Mouse (Mus musculus): ENCODE measurements around the gene Memo1. TPM values are rescaled to one million over a fixed set of nuclear protein-coding genes. Genes with fewer than 3 reads are reported as not detected.
"Not testable (repeated sequence)": the region's sequence is repeated elsewhere in the genome, so short reads cannot be mapped to it uniquely, and the experiment has no call there.

Gene Memo1
- total RNA-seq (2021): 10 to 100 TPM; 43.3 to 46.9 TPM
- long read RNA-seq, experiment 1, transcript Memo1-210 (9 exons, 3,163 nt): major isoform, 7 of 17 reads
- long read RNA-seq, experiment 1, partial matches to known transcripts: 0 of 17 reads
- long read RNA-seq, experiment 1, other reads (novel, unspliced or antisense): 8 of 17 reads
- long read RNA-seq, experiment 2, partial matches to known transcripts: 0 of 5 reads
- long read RNA-seq, experiment 2, other reads (novel, unspliced or antisense): 3 of 5 reads

- Histone ChIP-seq H3K4me3 (peak within 1 kb of the TSS; percentile 88), H3K27ac (peak within 1 kb of the TSS; percentile 98)
- intact Hi-C loops (cut with DNase I): loop anchor here (1.0 to 5.0 kb wide), 3 partner anchors 21 to 273 kb away; partner anchors contain the start of gene Spast
- TF ChIP-seq CTCF (IDR thresholded peaks at IDR 0.05): no peak
- peak; percentile 83 to 88 for DNase-seq (ENCODE audit: extremely low spot score in 1 of 2, low spot score in 2 of 2)
Observed at GRCm38 (mm10) chr17:74295026-74295970, at the start of gene Memo1. TSS of gene Memo1 (minus strand) at chr17:74295521.

GRCm38 (mm10) chr17:74341151-74341550 is 45.8 kb upstream of the Memo1 start:
- Histone ChIP-seq H3K27ac (no peak overlapping the region), H3K4me3 (no peak overlapping the region)
- intact Hi-C loops (cut with DNase I): no loop called here

GRCm38 (mm10) chr17:74338937-74339804 is 43.9 kb upstream of the Memo1 start, which contains the start of gene Spast:
TSS of gene Spast (plus strand) at chr17:74338987.
- intact Hi-C loops (cut with DNase I): loop anchor here (1.0 to 5.0 kb wide), 5 partner anchors 23 to 1213 kb away; partner anchors contain the start of genes Birc6, Fam98a, Memo1 and Slc30a6
- H3K27ac ChIP-seq: peak within 1 kb of the TSS; percentile 77
- peak; percentile 62 to 67 for DNase-seq (ENCODE audit: extremely low spot score in 1 of 2, low spot score in 2 of 2)
- peak within 1 kb of the TSS; percentile 68 for H3K4me3 ChIP-seq
- TF ChIP-seq CTCF (IDR thresholded peaks at IDR 0.05): no peak

More at GRCm38 (mm10) chr17:74341151-74341550, 45.8 kb upstream of the Memo1 start:
- DNase-seq (ENCODE audit: extremely low spot score in 1 of 2, low spot score in 2 of 2): no peak
- no peak for TF ChIP-seq CTCF (IDR thresholded peaks at IDR 0.05)

GRCm38 (mm10) chr17:74338225-74338931 is 43.1 kb upstream of the Memo1 start:
- Histone ChIP-seq H3K27ac (peak overlapping the region; percentile 77), H3K4me3 (peak overlapping the region; percentile 68)
- DNase-seq (ENCODE audit: extremely low spot score in 1 of 2, low spot score in 2 of 2): peak; percentile 95
- no peak for TF ChIP-seq CTCF (IDR thresholded peaks at IDR 0.05)
- intact Hi-C loops (cut with DNase I): loop anchor here (1.0 to 5.0 kb wide), 5 partner anchors 22 to 1214 kb away; partner anchors contain the start of genes Birc6, Fam98a, Memo1 and Slc30a6

GRCm38 (mm10) chr17:74331049-74331676 is 35.8 kb upstream of the Memo1 start:
- Histone ChIP-seq H3K27ac (no peak overlapping the region), H3K4me3 (no peak overlapping the region)
- intact Hi-C loops (cut with DNase I): no loop called here
- no peak for DNase-seq (ENCODE audit: extremely low spot score in 1 of 2, low spot score in 2 of 2)
- TF ChIP-seq CTCF (IDR thresholded peaks at IDR 0.05): no peak

GRCm38 (mm10) chr17:74328146-74328545 is 32.8 kb upstream of the Memo1 start:
- intact Hi-C loops (cut with DNase I); H3K4me3 ChIP-seq; H3K27ac ChIP-seq; DNase-seq (ENCODE audit: extremely low spot score in 1 of 2, low spot score in 2 of 2): not testable (repeated sequence)
- peak; percentile 54 for TF ChIP-seq CTCF (IDR thresholded peaks at IDR 0.05)

- DNase-seq (ENCODE audit: extremely low spot score in 1 of 2, low spot score in 2 of 2); H3K4me3 ChIP-seq; intact Hi-C loops (cut with DNase I); H3K27ac ChIP-seq: not testable (repeated sequence)
Observed at GRCm38 (mm10) chr17:74327195-74327594, 31.9 kb upstream of the Memo1 start.

- TF ChIP-seq CTCF (IDR thresholded peaks at IDR 0.05): no peak
- Histone ChIP-seq H3K4me3 (no peak within 1 kb of the TSS), H3K27ac (no peak within 1 kb of the TSS)
- DNase-seq (ENCODE audit: extremely low spot score in 1 of 2, low spot score in 2 of 2): no peak
- intact Hi-C loops (cut with DNase I): no loop called here
Observed at GRCm38 (mm10) chr17:74323844-74324243, 28.5 kb upstream of the Memo1 start, which contains the start of gene Dpy30. TSS of gene Dpy30 (minus strand) at chr17:74323944.

- intact Hi-C loops (cut with DNase I): no loop called here
- DNase-seq (ENCODE audit: extremely low spot score in 1 of 2, low spot score in 2 of 2): no peak
Observed at GRCm38 (mm10) chr17:74322400-74323054, 27.2 kb upstream of the Memo1 start.

GRCm38 (mm10) chr17:74318721-74319120 is 23.4 kb upstream of the Memo1 start:
- TF ChIP-seq CTCF (IDR thresholded peaks at IDR 0.05): peak; percentile 3
- no peak overlapping the region for H3K27ac ChIP-seq
- H3K4me3 ChIP-seq: no peak overlapping the region
- intact Hi-C loops (cut with DNase I): no loop called here
- no peak for DNase-seq (ENCODE audit: extremely low spot score in 1 of 2, low spot score in 2 of 2)

More at GRCm38 (mm10) chr17:74322400-74323054, 27.2 kb upstream of the Memo1 start:
- H3K4me3 ChIP-seq: no peak overlapping the region
- peak; percentile 16; the same call in 1 of the 2 replicates for TF ChIP-seq CTCF (IDR thresholded peaks at IDR 0.05)
- no peak overlapping the region for H3K27ac ChIP-seq

Data from left cerebral cortex, adult 2 months (tissue).